Mouse (Mus musculus) kidney, embryonic 16.5 days (tissue): ENCODE data around the gene Sh3tc1. TPM values are rescaled to one million over a fixed set of nuclear protein-coding genes. Genes with fewer than 3 reads are reported as not detected.
A peak's percentile ranks its signal among the peaks of the same experiment; 100 is the strongest.

Source experiments
- ATAC-seq: fragments of 200-750 bp; cut with Nextera tagmentation; 2 replicates; pipeline ENCODE4 v1.8.0; 2017; ENCODE audit warnings: moderate TSS enrichment; ENCODE audit not compliant: low FRiP score, low TSS enrichment
- H3K27ac ChIP-seq: fragments of 300-500 bp; sonication (generic); 2 replicates; pipeline ENCODE4 v1.5.1; 2014; ENCODE audit warnings: low read length
- H3K27me3 ChIP-seq: fragments of 300-500 bp; sonication (generic); 2 replicates; pipeline ENCODE4 v1.6.1; 2014; ENCODE audit warnings: low read length, control low read depth, mixed read lengths; ENCODE audit not compliant: insufficient read depth
- H3K36me3 ChIP-seq: fragments of 300-500 bp; sonication (generic); 2 replicates; pipeline ENCODE4 v1.6.1; 2014; ENCODE audit warnings: low read length, control low read depth, mixed read lengths; ENCODE audit not compliant: insufficient read depth
- H3K4me1 ChIP-seq: fragments of 300-500 bp; sonication (generic); 2 replicates; pipeline ENCODE4 v1.6.1; 2014; ENCODE audit warnings: low read length, control low read depth, mixed read lengths; ENCODE audit not compliant: insufficient read depth
- H3K4me2 ChIP-seq: fragments of 300-500 bp; sonication (generic); replicated peaks from 2 replicates; pipeline ENCODE4 v1.6.1; 2014; ENCODE audit warnings: low read depth, low read length
- H3K4me3 ChIP-seq: fragments of 300-500 bp; sonication (generic); 2 replicates; pipeline ENCODE4 v1.5.1; 2014; ENCODE audit warnings: mild to moderate bottlenecking, low read length
- H3K9ac ChIP-seq: fragments of 300-500 bp; sonication (generic); replicated peaks from 2 replicates; pipeline ENCODE4 v1.6.1; 2014; ENCODE audit warnings: low read length
- H3K9me3 ChIP-seq: fragments of 300-500 bp; sonication (generic); 2 replicates; pipeline ENCODE4 v1.6.1; 2016; ENCODE audit warnings: low read length, control low read depth
- WGBS: fragments of 180-500 bp; shearing (Covaris S2); extraction: QIAGEN DNeasy Blood & Tissue Kit; methylation state at CpG from one replicate; pipeline ENCODE4 v1.1.7; 2014; 5-methylcytosine and 5-hydroxymethylcytosine counted together
- polyA plus RNA-seq: library from polyadenylated mRNA; unstranded; fragments of >200 nt; fragmentation: Nextera tagmentation; extraction: Ambion mirVana; gene quantifications from 2 replicates; pipeline ENCODE4 v1.2.1, GENCODE M21; 2015

Gene Sh3tc1
- polyA plus RNA-seq, 1 experiment from 2014 or later: 25.2 TPM

DNA sequence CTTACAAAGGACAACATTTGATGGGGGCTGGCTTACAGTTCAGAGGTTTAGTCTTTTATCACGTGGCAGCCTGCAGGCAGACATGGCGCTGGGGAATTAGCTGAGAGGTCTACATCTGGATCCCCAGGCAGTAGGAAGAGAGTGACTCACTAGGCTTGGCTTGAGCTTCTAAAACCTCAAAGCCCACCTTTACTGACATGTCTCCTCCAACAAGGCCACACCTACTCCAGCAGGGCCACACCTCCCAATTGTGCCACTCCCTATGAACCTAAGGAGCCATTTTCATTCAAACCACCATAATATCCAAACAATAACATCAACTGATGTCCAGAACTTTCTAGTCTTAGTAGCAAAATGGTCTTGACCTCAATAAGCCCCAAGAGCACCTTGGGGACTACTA lies 30.5 kb upstream of the Sh3tc1 start:
- H3K4me1 ChIP-seq: peaks cover 18% of the 10 kb centered on the region
- H3K27ac ChIP-seq: no peak overlapping the region
- no peak overlapping the region for H3K4me3 ChIP-seq
- H3K4me2 ChIP-seq: no peak overlapping the region
- no peak overlapping the region for H3K9ac ChIP-seq
- H3K9me3 ChIP-seq: no peaks in the 10 kb centered on the region
- 0 out of 2 replicates have a peak, but pooled peaks cover 3% of the 10 kb centered on the region for H3K27me3 ChIP-seq
- 91% methylated on average over 2 of the region's 2 CpGs for WGBS
- H3K36me3 ChIP-seq: no peaks in the 10 kb centered on the region
- no peak for ATAC-seq

DNA sequence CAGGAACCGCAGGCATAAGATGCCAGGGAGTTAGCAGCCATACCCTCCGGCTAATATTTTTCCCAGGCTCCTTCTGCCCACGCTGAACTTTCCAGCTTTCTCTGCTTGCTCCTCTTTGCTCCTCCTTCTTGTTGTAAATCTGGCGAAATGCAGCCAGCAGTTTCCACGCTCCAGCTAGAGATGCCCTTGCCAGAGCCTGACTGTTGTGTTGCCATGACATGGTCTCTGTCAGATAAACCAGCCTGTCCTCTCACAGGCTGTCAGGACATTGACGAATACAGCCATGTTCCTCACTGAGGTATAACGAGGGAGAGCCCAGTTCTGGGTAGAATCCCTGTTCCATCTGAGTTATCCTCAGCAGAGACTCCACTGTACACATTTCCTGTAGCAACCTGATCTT lies 29.2 kb upstream of the Sh3tc1 start:
- no peak overlapping the region for H3K9ac ChIP-seq
- 0 out of 2 replicates have a peak, but pooled peaks cover 3% of the 10 kb centered on the region for H3K27me3 ChIP-seq
- H3K4me2 ChIP-seq: no peak overlapping the region
- H3K4me1 ChIP-seq: peaks cover 9% of the 10 kb centered on the region
- no peak overlapping the region for H3K27ac ChIP-seq
- no peaks in the 10 kb centered on the region for H3K36me3 ChIP-seq
- no peaks in the 10 kb centered on the region for H3K9me3 ChIP-seq
- H3K4me3 ChIP-seq: no peak overlapping the region
- ATAC-seq: no peak
- 77% methylated on average over 7 of the region's 7 CpGs for WGBS

DNA sequence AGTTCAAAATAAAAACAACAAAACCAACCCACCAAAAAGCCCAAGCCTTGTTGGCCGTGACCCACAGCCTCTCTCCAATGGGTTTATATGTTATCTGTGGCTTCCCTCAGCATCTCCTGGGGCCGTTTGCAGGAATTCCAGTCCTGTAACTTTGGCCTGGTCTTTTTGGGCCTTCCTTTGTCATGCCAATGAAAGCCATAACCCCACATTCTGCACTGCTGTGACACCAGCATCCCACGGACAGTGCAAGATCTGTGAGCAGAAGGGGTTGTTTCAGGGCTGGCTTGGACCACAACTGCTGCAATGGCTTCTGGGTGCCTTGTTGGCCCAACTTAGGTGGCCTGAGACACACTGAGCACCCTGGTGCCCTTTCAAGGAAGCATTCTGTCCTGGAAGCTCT lies 28.7 kb upstream of the Sh3tc1 start:
- ATAC-seq: no peak
- Histone ChIP-seq H3K4me1 (peaks cover 7% of the 10 kb centered on the region; the same call in 1 of the 2 replicates), H3K27me3 (0 out of 2 replicates have a peak, but pooled peaks cover 5% of the 10 kb centered on the region), H3K36me3 (no peaks in the 10 kb centered on the region), H3K4me3 (no peak overlapping the region), H3K4me2 (no peak overlapping the region), H3K9ac (no peak overlapping the region), H3K9me3 (no peaks in the 10 kb centered on the region), H3K27ac (no peak overlapping the region)
- WGBS: 73% methylated on average over 3 of the region's 3 CpGs

GRCm38 (mm10) chr5:35765909-35766308 lies 26.1 kb upstream of the Sh3tc1 start:
- Histone ChIP-seq H3K27ac (no peak overlapping the region), H3K4me2 (no peak overlapping the region), H3K27me3 (0 out of 2 replicates have a peak, but pooled peaks cover 3% of the 10 kb centered on the region), H3K4me1 (peaks cover 2% of the 10 kb centered on the region; the same call in 1 of the 2 replicates), H3K9ac (no peak overlapping the region), H3K9me3 (no peaks in the 10 kb centered on the region), H3K4me3 (no peak overlapping the region), H3K36me3 (no peaks in the 10 kb centered on the region)
- WGBS: 87% methylated on average over 6 of the region's 6 CpGs
- ATAC-seq: no peak

DNA sequence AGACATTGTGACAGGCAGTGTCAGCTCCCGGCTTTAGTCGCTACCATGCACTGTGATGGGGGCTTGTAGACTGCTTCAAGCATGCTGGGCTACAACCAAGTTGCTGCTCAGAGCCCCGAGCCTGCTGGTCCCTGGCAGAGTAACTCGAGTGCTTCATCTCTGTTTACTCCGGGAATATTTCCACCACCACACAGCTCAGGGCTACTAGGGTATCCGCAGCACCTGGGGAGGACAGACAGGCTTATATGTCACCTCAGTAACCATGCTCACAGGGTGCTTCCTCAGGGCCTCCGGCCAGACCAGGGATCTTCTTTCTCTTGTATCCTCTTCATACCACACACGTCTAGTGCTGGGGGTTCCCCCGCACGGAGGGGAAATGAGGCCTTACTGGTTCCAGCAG lies 23.1 kb upstream of the Sh3tc1 start:
- H3K27ac ChIP-seq: no peak overlapping the region
- ATAC-seq: no peak
- H3K36me3 ChIP-seq: no peaks in the 10 kb centered on the region
- no peaks in the 10 kb centered on the region for H3K9me3 ChIP-seq
- peaks cover 32% of the 10 kb centered on the region for H3K27me3 ChIP-seq
- 0 out of 2 replicates have a peak, but pooled peaks cover 5% of the 10 kb centered on the region for H3K4me1 ChIP-seq
- H3K4me2 ChIP-seq: no peak overlapping the region
- H3K9ac ChIP-seq: no peak overlapping the region
- WGBS: 64% methylated on average over 10 of the region's 10 CpGs
- H3K4me3 ChIP-seq: no peak overlapping the region

GRCm38 (mm10) chr5:35762388-35762787 lies 22.6 kb upstream of the Sh3tc1 start:
- Histone ChIP-seq H3K36me3 (no peaks in the 10 kb centered on the region), H3K9me3 (no peaks in the 10 kb centered on the region), H3K4me2 (no peak overlapping the region), H3K4me1 (0 out of 2 replicates have a peak, but pooled peaks cover 6% of the 10 kb centered on the region), H3K9ac (no peak overlapping the region), H3K4me3 (no peak overlapping the region), H3K27ac (no peak overlapping the region), H3K27me3 (peaks cover 32% of the 10 kb centered on the region)
- 47% methylated on average over 5 of the region's 5 CpGs for WGBS
- ATAC-seq: no peak

GRCm38 (mm10) chr5:35761323-35761722 lies 21.5 kb upstream of the Sh3tc1 start:
- Histone ChIP-seq H3K4me2 (no peak overlapping the region), H3K27ac (no peak overlapping the region), H3K4me3 (no peak overlapping the region), H3K4me1 (peaks cover 9% of the 10 kb centered on the region; the same call in 1 of the 2 replicates), H3K36me3 (no peaks in the 10 kb centered on the region), H3K9me3 (no peaks in the 10 kb centered on the region), H3K27me3 (peaks cover 32% of the 10 kb centered on the region), H3K9ac (no peak overlapping the region)
- 79% methylated on average over 5 of the region's 5 CpGs for whole genome bisulfite sequencing
- ATAC-seq: no peak

- peak; percentile 16; the same call in 1 of the 2 replicates for ATAC-seq
- H3K36me3 ChIP-seq: no peaks in the 10 kb centered on the region
- H3K27ac ChIP-seq: no peak overlapping the region
- H3K4me2 ChIP-seq: peak overlapping the region; percentile 94
- H3K4me1 ChIP-seq: peaks cover 9% of the 10 kb centered on the region; the same call in 1 of the 2 replicates
- WGBS: 2% methylated on average over 40 of the region's 40 CpGs
- H3K9me3 ChIP-seq: no peaks in the 10 kb centered on the region
- peak overlapping the region; percentile 60 for H3K9ac ChIP-seq
- peak overlapping the region; percentile 64 for H3K4me3 ChIP-seq
- peaks cover 35% of the 10 kb centered on the region for H3K27me3 ChIP-seq
Measured at GRCm38 (mm10) chr5:35758081-35759053, 18.6 kb upstream of the Sh3tc1 start.

DNA sequence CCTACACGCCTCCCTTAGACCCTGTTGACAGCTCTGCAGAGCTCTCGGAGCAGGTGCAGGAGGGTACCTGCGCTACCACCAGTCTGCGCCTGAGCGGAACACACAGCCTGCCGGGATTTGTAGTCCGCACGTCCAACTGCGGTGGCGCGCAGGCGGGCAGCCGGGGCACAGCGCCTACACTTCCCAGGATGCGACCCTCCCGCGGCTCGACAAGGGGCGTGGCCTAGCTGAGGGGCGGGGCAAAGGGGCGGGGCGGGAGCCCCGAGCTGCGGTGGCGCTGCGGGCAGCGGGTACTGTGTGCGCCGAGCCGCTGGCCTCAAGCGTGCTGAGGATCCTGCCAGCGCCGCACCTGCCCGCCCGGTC lies 17.8 kb upstream of the Sh3tc1 start, which contains the start of gene Ablim2:
Gene Ablim2, plus strand, starts transcription at position 242 of the 363 bp plus-strand sequence.
- H3K9ac ChIP-seq: peak within 1 kb of the TSS; percentile 60
- peaks cover 9% of the 10 kb centered on the region; the same call in 1 of the 2 replicates for H3K4me1 ChIP-seq
- peak; percentile 98 for ATAC-seq
- peaks cover 35% of the 10 kb centered on the region for H3K27me3 ChIP-seq
- no peaks in the 10 kb centered on the region for H3K9me3 ChIP-seq
- no peak within 1 kb of the TSS for H3K27ac ChIP-seq
- H3K4me3 ChIP-seq: peak within 1 kb of the TSS; percentile 64
- no peaks in the 10 kb centered on the region for H3K36me3 ChIP-seq
- 0% methylated on average over 34 of the region's 35 CpGs for WGBS
- H3K4me2 ChIP-seq: peak within 1 kb of the TSS; percentile 94
